ENCODE assay signal across 15 mouse cellular contexts in the genomic region with DNA sequence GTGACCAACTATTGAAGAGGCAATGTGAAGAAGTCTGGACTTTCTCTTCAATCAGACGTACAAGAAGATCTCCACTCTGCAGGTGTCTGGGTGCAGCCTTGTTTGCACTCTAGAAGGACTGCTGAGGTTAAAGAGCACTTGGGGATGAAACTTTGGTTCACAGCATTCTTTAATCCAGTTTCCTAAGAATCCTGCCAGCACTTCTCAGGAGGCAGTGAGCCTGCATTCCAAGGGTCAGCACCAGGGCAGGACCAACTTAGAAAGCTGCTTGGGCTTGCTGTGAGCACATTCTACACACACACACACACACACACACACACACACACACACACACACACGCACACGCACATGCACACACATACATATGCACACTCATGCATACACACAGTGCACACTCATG.
"Had no signal": no experiment of that assay in that cellular context is flagged by ENCODE, and none has a peak within 500 bp of the region (broad histone marks: within the 10 kb centered on the region; RNA-seq: fewer than 3 reads in every experiment).

No protein-coding gene starts in this region.

- DNase-seq: retina, postnatal 1 day; right cerebral cortex, postnatal 4 days; spleen, adult 18-20 months; thymus, adult 18-20 months; thymus, postnatal 14 days had no signal

- H3K27ac ChIP-seq: hindbrain, embryonic 14.5 days; intestine, embryonic 15.5 days; kidney, postnatal 0 days; left cerebral cortex, adult 2 months; limb, embryonic 10.5 days; liver, embryonic 15.5 days; midbrain, embryonic 12.5 days; neural tube, embryonic 13.5 days had no signal

- H3K9me3 ChIP-seq: intestine, embryonic 15.5 days; limb, embryonic 10.5 days; liver, embryonic 15.5 days; midbrain, embryonic 12.5 days; neural tube, embryonic 13.5 days had no signal

- H3K4me1 ChIP-seq: intestine, embryonic 15.5 days; limb, embryonic 10.5 days; liver, embryonic 15.5 days; midbrain, embryonic 12.5 days; neural tube, embryonic 13.5 days had no signal

- H3K9ac ChIP-seq: hindbrain, embryonic 14.5 days; intestine, embryonic 15.5 days; liver, embryonic 15.5 days; midbrain, embryonic 12.5 days; neural tube, embryonic 13.5 days had no signal

- ATAC-seq: intestine, embryonic 15.5 days; midbrain, embryonic 16.5 days had no signal

- H3K4me3 ChIP-seq: intestine, embryonic 15.5 days; left cerebral cortex, adult 2 months; limb, embryonic 10.5 days; liver, embryonic 15.5 days; midbrain, embryonic 12.5 days; neural tube, embryonic 13.5 days had no signal

- H3K4me2 ChIP-seq: hindbrain, embryonic 14.5 days; intestine, embryonic 15.5 days; liver, embryonic 11.5 days; liver, embryonic 15.5 days; midbrain, embryonic 12.5 days; neural tube, embryonic 13.5 days had no signal

- H3K27me3 ChIP-seq: intestine, embryonic 15.5 days; liver, embryonic 15.5 days; midbrain, embryonic 12.5 days; neural tube, embryonic 13.5 days had no signal

- H3K36me3 ChIP-seq: intestine, embryonic 15.5 days; limb, embryonic 10.5 days; liver, embryonic 15.5 days; midbrain, embryonic 12.5 days; neural tube, embryonic 13.5 days had no signal
